Mouse (Mus musculus) gastrocnemius, postnatal 25 days (tissue): ENCODE measurements around the gene Uox. TPM values are rescaled to one million over a fixed set of nuclear protein-coding genes. Genes with fewer than 3 reads are reported as not detected.

Experiments
- DNase-seq: peaks from one replicate; pipeline ENCODE4 v3.0.0; 2022
- long read RNA-seq, 2 experiments: library from polyadenylated mRNA; stranded (forward); transcript quantifications; one replicate each; pipeline ENCODE4 v2.0.0; 2021
- total RNA-seq, 2 experiments: library from RNA; stranded (reverse); gene quantifications; 1 replicate in 1 of 2; 2 replicates in 1 of 2; pipeline ENCODE4 v1.2.3; 2021

The Uox gene
- not detected for total RNA-seq
- long read RNA-seq, experiment 1, result 0 reads
- long read RNA-seq, experiment 2, result 0 reads

DNA sequence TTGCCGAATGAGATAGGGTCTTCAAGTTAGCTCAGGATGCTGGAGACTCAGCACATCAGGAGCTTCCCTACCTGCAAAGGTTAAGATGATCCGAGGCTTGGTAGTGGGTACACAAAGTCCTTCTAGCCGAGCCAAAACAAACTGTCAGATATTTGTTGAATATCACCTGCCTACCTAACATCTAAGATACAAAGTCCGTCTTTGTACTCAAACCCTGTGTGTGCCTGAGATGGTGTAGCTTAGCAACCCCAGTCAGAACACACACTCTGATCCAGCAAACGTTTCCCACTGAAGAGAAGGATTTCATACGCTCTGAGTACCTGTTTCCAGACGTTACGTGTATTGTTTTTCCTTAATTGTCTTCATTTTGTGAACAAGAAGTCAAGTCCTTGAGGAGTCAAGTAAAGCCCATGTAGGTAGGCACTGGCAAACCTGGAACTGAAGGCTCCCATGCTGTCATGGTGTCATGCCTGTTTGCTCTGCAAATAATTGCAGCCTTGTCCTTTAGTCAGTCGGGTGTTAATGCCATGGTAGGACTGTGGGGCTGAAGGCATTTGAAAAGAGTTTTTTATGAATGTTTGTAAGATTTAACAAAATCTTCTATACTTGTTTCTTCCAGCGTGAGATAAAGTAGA is at the start of gene Uox:
Uox (plus strand) TSS at position 279 of the 635 bp plus-strand sequence.
- DNase-seq, result no peak

GRCm38 (mm10) chr3:146520798-146521651 is 49.2 kb upstream of the Uox start, which contains the start of gene Rpf1:
Gene Rpf1, minus strand, starts transcription at chr3:146521429.
- DNase-seq, result peak; percentile 85

DNA sequence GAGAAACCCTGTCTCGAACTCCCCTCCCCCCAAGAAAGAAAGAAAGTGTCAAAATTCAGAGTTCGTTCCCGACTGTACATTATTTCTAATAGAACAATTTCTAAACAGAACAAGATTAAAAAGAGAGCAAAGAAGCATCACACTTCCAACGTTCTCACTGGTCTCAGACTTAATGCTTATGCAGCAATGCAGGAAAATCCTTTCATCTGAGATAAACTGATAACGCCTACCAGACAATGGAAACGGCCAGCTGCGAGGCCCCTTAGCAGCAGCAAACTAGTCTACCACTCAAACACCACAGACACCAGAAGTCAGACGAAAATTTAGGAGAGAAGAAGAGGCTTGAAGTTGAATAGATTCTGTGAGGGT is 48.6 kb upstream of the Uox start:
- no peak for DNase-seq

- DNase-seq, result no peak
These were observed 41.9 kb upstream of the Uox start for GRCm38 (mm10) chr3:146528335-146528734.

DNA sequence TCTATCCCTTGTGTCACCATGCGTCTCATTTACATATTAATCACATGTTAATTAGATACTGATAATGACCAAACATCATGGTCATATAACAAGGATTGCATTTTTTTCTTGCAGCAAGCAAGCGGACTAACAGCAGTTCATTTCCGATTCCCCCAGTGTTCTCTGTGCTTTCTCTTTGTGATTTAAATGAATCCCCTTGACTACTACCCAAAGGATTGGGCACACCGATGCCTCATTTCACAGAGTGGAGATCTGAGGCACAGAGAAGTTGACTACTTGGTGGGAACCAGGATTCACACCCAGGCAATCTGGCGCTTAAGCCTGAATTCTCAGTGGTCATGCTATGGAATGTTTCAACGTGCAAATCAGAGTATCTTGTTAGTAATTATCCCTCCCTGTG is 35.2 kb upstream of the Uox start:
- DNase-seq, result no peak

- no peak for DNase-seq
These were observed 29.5 kb upstream of the Uox start for GRCm38 (mm10) chr3:146540521-146541273.

GRCm38 (mm10) chr3:146543632-146544031 is 26.6 kb upstream of the Uox start:
- no peak for DNase-seq

DNA sequence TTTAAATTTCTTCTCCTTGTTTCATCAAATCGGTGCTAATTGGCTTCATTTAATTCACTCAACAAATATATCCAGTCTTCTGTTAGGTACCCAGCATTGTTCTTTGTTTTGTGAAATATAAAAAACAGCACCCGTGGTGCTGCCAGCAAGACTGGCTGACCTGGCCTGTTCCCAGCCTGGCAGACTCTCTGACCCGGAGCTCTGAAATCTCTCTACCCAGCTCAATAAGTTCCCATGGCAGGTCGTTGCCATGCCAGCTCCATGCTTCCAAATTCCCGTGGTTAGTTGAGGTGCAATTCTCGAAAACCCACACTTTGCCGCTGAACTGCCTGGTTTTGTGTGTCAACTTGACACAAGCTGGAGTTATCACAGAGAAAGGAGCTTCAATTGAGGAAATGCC is 15.4 kb upstream of the Uox start:
- no peak for DNase-seq

DNA sequence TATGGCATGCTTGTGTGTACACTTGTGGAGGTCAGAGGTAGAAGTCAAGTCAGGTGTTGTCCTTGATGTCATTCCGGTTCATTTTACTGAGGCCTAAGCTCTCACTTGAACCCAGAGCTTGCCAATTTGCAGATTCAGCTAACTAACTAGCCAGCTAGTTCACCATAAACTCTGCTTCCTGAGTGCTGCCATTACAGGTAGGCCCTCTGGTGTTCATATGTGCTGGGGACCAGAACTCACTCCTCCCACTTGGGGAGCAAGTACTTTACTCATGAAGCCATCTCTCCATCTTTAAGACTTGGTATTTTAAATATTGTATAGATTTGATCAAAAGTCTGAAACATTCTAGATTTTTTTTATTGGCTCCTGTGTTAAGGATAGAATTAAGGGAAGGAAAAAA is 13.7 kb upstream of the Uox start:
- no peak for DNase-seq

- no peak for DNase-seq
These were observed 12.7 kb upstream of the Uox start for GRCm38 (mm10) chr3:146557507-146557906.

DNA sequence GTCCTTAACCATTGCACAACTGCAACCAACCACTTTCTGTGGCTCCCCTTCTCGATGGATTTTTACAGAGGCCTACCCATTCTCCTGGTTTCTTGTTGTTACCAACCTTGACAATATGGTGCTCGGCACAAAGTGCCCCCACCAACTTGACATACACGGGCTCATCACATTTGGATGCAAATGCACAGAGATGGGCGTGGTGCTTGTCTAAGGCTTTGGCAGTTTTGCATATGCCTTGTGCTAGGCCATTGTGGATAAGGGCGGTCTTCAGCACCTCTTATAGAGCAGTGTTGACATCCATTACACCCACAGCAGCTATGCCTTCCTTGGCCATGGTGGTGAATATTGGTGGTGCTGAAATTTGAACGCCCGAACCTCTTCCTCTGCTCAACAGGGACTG is 7.3 kb upstream of the Uox start:
- DNase-seq, result no peak

GRCm38 (mm10) chr3:146564268-146565064 is 5.8 kb upstream of the Uox start:
- DNase-seq, result peak; percentile 39

GRCm38 (mm10) chr3:146565065-146565411 is 5.2 kb upstream of the Uox start:
- DNase-seq, result no peak

DNA sequence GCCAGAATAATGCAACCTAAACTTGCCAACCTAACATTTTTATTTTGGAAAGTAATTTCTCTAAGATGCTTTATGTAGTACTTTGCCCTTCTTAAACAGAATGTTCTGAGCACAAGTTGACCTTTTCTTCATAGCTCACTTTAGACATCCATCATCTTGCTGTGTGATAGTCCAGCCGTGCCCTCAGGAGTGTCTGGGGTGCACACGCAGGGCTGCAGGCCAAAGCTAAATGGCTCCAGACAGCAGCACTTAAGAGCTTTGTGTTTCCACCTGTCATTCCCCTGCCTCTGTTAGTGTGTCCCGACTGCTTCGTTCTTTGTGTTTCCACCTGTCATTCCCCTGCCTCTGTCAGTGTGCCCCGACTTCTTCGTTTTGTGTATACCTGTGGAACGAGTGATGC is 2.9 kb upstream of the Uox start:
- no peak for DNase-seq

- DNase-seq, result no peak
These were observed 2.2 kb upstream of the Uox start for GRCm38 (mm10) chr3:146567884-146568530.

- no peak for DNase-seq
These were observed 632 bp upstream of the Uox start for GRCm38 (mm10) chr3:146569594-146569993.

DNA sequence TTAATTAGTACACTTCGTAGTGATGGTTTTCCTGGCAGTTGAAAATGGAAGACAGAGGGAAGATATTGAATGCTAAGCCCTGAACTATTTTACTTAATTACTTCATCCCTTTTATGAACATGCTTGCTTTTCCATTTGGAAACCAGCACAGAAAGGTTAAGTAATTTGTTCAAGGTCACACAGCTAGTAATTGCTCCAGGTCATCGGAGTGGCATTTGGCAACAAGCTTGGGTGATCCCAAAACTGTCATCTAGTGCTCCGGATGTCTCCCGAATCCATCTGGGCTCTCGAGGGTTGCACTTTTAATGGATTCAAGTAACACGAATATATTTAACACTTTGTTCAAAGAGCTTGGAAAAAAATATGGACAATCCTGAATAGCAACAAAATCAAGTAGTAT is 713 bp downstream of the Uox start:
- no peak for DNase-seq

GRCm38 (mm10) chr3:146571341-146571740 is 1.1 kb downstream of the Uox start:
- DNase-seq, result no peak

DNA sequence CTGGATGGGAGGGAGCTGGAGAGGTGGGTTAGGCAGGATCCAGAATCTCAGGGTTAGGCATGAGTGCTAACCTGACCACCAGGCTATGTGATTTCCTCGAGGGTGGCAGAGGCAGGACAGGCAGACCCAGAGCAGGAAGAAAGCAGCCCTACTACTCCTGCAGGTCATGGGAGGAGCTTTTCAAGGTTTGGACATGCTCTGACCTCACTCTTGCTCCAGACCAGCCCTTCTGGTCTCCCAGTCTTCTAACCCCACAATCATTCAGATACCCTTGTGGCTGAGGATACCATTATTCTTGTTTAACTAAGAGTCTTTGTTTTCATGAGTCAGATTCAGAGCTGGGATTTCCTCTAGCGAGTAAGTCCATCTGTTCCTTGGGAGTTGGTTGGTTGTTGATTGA is 7.4 kb downstream of the Uox start:
- no peak for DNase-seq

- no peak for DNase-seq
These were observed 10.0 kb downstream of the Uox start for GRCm38 (mm10) chr3:146580039-146580729.

GRCm38 (mm10) chr3:146583478-146583877 is 13.3 kb downstream of the Uox start:
- no peak for DNase-seq
